Mouse (Mus musculus): ENCODE results near the gene Ttc21b.
"Not testable (repeated sequence)": the region's sequence is repeated elsewhere in the genome, so short reads cannot be mapped to it uniquely, and the experiment has no call there.

The Ttc21b gene

GRCm38 (mm10) chr2:66256220-66257131, at the start of gene Ttc21b:
Gene Ttc21b (minus strand): TSS chr2:66256617.
- DNase-seq (ENCODE audit: low read depth, low spot score), result peak; percentile 94

- DNase-seq (ENCODE audit: low read depth, low spot score), result no peak
Observed at GRCm38 (mm10) chr2:66272551-66272950, 16.1 kb upstream of the Ttc21b start.

DNA sequence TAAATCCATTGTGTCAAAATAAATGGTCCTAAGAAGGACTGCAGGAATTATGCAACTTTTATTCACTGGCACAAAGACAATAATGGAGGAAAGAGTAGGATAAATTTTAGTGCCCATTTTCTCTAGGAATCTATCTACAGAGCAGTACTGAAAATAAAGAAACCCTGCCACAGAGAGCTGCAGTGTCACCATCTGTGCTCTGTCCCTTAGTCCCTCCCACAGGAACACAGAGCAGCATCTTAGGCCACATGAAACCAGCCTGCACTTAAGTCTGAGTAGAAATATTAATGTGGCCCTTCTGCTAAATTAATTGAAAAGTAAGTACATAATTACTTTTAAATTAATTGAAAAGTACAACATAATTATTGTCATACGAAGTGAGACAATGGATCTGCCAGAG, 12.4 kb downstream of the Ttc21b start:
- no peak for DNase-seq (ENCODE audit: low read depth, low spot score)

- DNase-seq (ENCODE audit: low read depth, low spot score), result no peak
Observed at GRCm38 (mm10) chr2:66240334-66240733, 16.1 kb downstream of the Ttc21b start.

- no peak for DNase-seq (ENCODE audit: low read depth, low spot score)
Observed at GRCm38 (mm10) chr2:66238886-66239285, 17.5 kb downstream of the Ttc21b start.

DNA sequence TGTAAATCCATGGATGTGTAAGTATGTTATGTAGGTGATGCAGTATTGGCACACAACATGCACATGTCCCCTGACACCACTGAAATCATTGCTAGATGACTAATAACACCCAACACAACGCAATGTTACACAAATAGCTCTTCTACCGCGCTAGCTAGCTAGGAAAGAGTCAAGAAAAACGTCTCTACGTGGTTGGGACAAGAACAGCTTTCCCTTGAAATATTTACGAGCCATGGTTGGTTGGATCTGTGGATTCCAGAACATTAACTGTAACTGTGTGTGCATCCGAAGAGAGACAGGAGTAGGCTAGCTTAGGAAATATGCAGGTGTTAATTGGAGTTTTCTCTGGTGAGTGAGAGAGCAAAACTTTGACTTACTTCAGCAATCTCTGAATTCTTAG, 35.5 kb downstream of the Ttc21b start:
- DNase-seq (ENCODE audit: low read depth, low spot score), result no peak

GRCm38 (mm10) chr2:66209875-66210274, 46.5 kb downstream of the Ttc21b start:
- DNase-seq (ENCODE audit: low read depth, low spot score), result no peak

DNA sequence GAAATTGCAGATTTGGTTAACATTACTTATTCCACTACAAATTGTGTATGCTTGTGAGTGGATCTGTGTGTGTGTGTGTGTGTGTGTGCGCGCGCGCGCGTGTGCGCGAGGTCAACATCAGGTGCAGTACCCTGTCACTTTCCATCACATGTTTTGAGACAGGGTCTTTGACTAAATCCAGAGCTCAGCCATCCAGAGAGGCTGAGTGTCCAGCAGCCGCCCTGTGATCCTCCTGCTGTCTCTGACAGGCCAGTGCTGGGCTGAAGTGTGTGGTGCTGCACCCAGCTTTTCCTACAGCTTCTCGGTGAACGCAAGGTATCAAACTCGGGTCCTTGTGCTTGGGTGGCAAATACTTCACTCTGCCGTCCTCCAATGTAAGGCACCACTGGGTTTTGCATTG, 47.1 kb downstream of the Ttc21b start:
- DNase-seq (ENCODE audit: low read depth, low spot score), result no peak

GRCm38 (mm10) chr2:66206796-66207195, 49.6 kb downstream of the Ttc21b start:
- DNase-seq (ENCODE audit: low read depth, low spot score), result no peak

DNA sequence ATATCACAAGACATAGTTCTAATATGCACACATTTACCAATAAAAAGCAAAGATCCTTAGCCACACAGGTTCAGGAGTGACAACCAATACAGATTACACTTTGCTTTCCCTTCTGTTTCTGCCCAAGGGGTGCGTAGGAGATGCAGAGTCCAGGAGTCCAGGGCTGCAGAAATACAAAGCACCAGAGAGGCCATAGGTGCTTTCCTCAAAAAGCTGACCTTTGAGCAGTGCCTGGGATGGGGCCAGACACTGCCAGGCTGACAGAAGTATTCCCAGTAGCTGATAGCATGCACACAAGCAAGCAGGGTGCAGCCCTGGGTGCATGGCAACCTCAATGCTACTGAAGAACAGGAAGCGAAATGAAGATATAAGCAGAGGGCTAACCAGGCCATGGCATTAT, 52.2 kb downstream of the Ttc21b start:
- no peak for DNase-seq (ENCODE audit: low read depth, low spot score)

DNA sequence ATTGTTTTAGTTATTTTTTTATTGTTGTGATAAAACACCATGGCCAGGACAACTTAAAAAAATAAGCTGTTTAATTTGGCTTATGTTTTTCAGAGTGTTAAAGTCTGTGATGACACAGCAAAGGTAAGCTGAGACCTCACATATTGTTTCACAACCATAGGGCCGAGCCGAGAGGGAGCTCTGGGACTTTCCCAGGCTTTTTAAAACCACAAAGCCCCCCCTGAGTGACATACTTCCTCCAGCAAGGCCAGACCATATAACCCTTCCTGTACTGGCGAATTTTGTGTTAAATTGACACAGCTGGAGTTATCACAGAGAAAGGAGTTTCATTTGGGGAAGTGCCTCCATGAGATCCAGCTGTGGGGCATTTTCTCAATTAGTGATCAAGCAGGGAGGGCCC, 56.2 kb downstream of the Ttc21b start:
- no peak for DNase-seq (ENCODE audit: low read depth, low spot score)

GRCm38 (mm10) chr2:66191691-66192100, 64.7 kb downstream of the Ttc21b start:
- DNase-seq (ENCODE audit: low read depth, low spot score), result no peak

- no peak for DNase-seq (ENCODE audit: low read depth, low spot score)
Observed at GRCm38 (mm10) chr2:66190157-66190556, 66.3 kb downstream of the Ttc21b start.

GRCm38 (mm10) chr2:66189197-66189596, 67.2 kb downstream of the Ttc21b start:
- DNase-seq (ENCODE audit: low read depth, low spot score), result not testable (repeated sequence)

DNA sequence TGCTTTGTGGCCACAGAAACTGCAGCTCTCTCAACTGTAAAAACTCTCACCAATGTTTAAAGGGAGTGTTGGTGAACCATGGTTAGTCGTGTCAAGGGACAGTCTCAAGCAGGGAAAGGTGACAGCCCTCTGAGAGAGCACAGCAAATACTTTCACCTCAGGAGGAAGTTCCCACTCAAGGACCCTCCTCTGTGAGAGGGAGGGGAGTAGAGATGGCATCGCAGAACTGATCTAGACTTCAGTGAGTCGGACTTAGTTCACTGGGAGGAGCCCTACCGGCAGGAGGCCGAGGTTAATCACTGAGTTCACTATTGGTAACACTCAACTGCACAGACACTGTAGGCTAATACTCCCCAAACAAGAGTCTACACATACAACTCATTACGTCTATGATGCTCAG, 68.9 kb downstream of the Ttc21b start:
- no peak for DNase-seq (ENCODE audit: low read depth, low spot score)

DNA sequence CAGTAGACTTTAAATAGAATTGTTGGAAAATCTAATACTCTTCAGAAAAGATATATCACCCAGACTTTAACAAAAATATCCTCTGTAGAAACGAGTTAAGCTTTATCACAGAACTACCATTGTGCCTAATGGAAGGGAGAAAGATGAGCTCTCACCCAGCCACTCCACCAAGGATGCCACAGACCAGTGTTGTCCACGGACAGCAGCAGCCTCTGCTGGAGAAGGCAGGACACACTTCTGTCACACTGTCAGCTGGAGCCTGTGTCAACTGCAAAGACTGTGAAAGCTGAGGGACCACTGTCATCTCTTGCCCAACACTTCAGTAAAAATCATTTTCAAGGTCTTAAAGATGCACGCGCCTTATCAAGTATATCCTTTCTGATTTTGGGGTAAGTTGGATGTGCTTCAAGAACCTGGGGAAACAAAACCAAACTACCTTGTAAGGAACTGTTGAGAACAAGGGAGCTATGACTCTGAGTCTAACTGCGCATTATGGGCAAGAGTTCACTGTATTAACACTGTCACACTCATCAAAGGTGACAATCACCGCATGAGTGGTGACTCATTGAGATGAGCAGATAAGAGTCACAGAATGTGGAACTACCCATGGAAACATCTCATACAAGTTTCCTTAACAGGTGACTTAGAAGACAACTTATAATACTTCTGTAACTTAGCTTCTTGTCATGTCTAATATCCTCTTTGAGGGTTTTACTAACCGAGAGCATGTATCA, 71.8 kb downstream of the Ttc21b start:
- DNase-seq (ENCODE audit: low read depth, low spot score), result no peak

GRCm38 (mm10) chr2:66180293-66180692, 76.1 kb downstream of the Ttc21b start:
- peak; percentile 68 for DNase-seq (ENCODE audit: low read depth, low spot score)

DNA sequence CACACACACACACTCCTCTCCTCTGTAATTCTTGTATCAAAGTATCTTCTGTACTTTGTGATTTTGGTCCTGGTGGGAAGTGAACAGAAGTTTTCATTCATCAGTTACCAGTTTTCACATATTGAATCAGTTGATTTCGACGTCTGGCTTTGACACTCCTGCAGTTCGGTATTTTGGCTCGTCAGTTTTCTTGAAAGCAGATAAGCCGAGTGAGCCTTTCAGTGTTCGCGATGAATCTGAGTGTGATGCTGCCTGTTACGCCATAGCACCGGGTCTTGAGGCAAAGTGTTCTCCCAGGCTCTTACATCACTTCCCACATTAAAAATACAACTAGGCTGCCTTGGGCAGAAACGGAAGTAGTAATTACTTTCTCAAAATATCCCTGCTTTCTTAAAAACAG, 76.6 kb downstream of the Ttc21b start:
- DNase-seq (ENCODE audit: low read depth, low spot score), result no peak

GRCm38 (mm10) chr2:66178848-66179215, 77.6 kb downstream of the Ttc21b start:
- DNase-seq (ENCODE audit: low read depth, low spot score), result no peak

- DNase-seq (ENCODE audit: low read depth, low spot score), result no peak
Observed at GRCm38 (mm10) chr2:66177886-66178847, 78.2 kb downstream of the Ttc21b start.

- DNase-seq (ENCODE audit: low read depth, low spot score), result no peak
Observed at GRCm38 (mm10) chr2:66177017-66177416, 79.4 kb downstream of the Ttc21b start.

GRCm38 (mm10) chr2:66173134-66173533, 83.3 kb downstream of the Ttc21b start:
- DNase-seq (ENCODE audit: low read depth, low spot score), result no peak

All from embryo, embryonic 11.5 days (tissue).